Mouse (Mus musculus) heart, postnatal 0 days (tissue): ENCODE measurements at regions not wholly inside any gene's neighbourhood (a gene's known extent, or its start where the extent isn't known, plus 50 kb on each side); places are given as distances from the start of the nearest gene placed in this dataset.

Experiments used
- CTCF ChIP-seq: IDR thresholded peaks from 2 replicates; pipeline ENCODE4 v1.5.1; 2016; ENCODE audit warnings: antibody characterized with exemption, control low read depth, low read depth
- EP300 ChIP-seq: IDR thresholded peaks from 2 replicates; pipeline ENCODE4 v1.6.1; 2016; ENCODE audit warnings: antibody characterized with exemption, low read depth

DNA sequence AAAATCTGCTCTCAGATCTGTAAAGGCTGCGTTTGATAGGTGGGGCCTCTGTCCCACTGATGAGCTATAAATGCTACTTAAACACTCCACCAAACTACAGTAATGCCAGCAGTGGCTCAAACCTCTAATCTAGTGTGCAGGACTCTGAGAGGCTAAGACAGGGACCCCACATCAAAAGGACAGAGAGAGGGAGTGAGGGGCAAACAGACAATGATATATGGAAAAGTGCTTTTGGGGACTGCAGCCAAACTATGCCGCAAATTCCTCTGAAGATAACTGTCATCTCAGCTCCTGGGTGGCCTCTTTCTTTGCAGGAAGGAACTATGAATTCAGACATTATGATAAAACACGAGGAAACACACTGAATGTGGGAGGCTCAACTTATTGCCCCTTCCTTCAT is 138.9 kb upstream of the Ddit4l start:
- no peak for TF ChIP-seq CTCF
- no peak for TF ChIP-seq EP300
